Mouse (Mus musculus) adrenal gland, postnatal 10 days (tissue): ENCODE measurements around the gene Prmt7. TPM values are rescaled to one million over a fixed set of nuclear protein-coding genes. Genes with fewer than 3 reads are reported as not detected.
"Not testable (repeated sequence)": the region's sequence is repeated elsewhere in the genome, so short reads cannot be mapped to it uniquely, and the experiment has no call there.

Source experiments
- DNase-seq: peaks from one replicate; pipeline ENCODE4 v3.0.0; 2021; ENCODE audit warnings: mixed read lengths
- long read RNA-seq, 2 experiments: library from polyadenylated mRNA; stranded (forward); transcript quantifications; one replicate each; pipeline ENCODE4 v2.0.0; 2021
- total RNA-seq, 2 experiments: library from RNA; stranded (reverse); gene quantifications; 2 replicates each; pipeline ENCODE4 v1.2.3; 2021

Prmt7 gene
- 10 to 100 TPM; 24.1 to 31.3 TPM for total RNA-seq
- long read RNA-seq, experiment 1, transcript Prmt7-201 (18 exons, 3,472 nt) = major isoform, 84 of 129 reads
- long read RNA-seq, experiment 1, partial matches to known transcripts = 40 of 129 reads
- long read RNA-seq, experiment 1, other reads (novel, unspliced or antisense) = 5 of 129 reads
- long read RNA-seq, experiment 2, transcript Prmt7-201 (18 exons, 3,472 nt) = major isoform, 45 of 74 reads
- long read RNA-seq, experiment 2, partial matches to known transcripts = 23 of 74 reads
- long read RNA-seq, experiment 2, other reads (novel, unspliced or antisense) = 6 of 74 reads

DNA sequence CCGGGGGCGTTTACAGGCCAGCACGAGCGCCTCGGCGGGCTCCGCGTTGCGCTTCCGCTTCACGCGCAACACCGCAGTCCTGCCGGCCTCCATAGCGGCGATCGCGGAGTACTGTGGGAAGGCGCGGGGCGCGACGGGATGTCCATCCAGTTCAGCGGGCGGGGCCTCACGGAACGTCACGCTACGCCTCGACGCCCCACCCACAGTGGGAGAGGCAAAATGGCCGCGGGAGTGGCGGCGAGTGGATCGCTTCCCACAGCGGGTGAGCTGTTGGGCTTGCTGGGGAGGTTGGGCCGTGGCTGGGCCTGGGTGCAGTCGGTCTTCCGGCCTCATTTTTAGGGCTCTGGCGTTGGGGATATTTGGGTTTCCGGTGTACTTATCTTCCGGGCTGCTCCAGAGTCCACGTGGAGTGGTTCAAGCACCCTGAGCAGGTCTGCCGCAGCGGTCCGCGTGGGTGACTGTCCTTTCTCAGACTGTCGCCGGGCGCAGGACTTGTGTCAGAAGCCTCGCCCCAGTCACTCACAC, at the start of gene Prmt7, which contains the start of gene Slc7a6os:
TSS of gene Prmt7 (plus strand) at position 116 of the 525 bp plus-strand sequence.
TSS of gene Slc7a6os (minus strand) at position 115 of the 525 bp plus-strand sequence.
- DNase-seq = peak; percentile 97

DNA sequence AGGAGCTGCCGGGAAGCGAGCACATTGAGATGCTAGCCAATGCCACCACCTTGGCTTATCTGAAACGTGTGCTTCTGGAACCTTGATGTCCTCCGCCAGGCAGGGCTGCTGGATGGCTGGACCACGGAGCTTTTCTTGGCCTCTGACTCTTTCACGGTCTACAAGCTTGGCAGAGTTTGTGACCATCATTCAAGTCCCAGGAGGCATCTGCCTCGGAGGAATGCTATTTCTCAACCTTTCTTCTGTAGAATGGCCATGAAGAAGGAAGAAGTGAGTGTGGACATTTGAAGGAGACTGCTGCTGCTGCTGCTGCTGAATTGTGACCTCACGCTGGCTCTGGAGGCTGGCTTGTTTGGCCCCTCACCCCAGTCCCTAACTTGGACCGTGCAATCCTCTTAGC, 47.5 kb upstream of the Prmt7 start:
- DNase-seq = peak; percentile 51

DNA sequence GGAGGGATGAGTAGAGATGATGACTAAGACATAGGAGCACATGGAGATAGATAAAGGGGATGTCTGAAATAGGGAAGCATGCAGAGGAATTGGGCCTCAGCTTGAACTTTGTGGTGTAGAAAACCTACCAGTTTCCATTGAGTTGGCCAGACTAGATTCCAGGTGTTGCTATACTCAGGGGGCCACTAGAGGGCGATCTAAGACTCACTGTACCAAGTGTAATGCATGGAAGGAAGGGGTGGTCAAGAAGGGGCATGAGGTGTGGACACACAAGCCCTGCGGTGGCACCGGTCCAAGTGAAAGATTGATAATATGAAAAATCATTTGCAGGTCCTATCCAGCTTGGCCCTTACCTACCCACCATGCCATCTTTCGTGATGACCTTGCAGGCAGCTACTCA, 45.3 kb upstream of the Prmt7 start:
- peak; percentile 83 for DNase-seq

DNA sequence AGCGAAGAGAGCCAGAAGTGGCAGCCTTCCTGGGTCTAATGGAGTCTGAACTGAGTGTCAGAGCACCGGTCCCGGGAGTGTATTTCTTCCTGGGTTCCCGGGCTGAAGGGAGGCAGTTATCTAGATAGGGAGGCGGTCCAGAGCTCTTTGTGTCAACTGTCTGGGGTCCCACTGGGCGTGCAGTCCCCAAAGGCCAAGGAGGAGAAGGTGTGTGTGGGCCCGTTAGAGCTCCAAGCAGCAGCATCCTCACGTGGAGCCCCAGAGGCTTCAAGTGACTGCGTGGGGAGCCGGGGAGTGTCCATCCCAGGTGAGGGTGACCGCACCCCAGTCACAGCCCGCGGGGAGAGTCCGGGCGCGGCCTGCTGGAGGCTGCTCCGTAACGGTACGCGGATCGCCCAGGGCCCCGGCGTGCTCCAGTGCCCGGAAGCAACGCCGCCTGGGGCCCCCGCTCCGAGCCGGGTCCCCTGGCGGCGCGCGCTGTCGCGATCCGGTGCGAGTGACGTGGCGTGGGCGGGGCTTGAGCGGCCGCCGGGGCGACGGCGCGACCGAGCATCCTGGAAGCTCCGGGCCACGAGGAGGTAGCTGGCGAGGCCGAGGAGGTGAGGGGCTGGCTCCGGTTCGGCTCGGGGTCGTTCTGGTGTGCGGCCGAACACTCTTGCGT, 42.2 kb upstream of the Prmt7 start, which contains the start of gene Slc7a6:
TSS of gene Slc7a6 (plus strand) at position 502 of the 661 bp plus-strand sequence.
- DNase-seq = peak; percentile 91

DNA sequence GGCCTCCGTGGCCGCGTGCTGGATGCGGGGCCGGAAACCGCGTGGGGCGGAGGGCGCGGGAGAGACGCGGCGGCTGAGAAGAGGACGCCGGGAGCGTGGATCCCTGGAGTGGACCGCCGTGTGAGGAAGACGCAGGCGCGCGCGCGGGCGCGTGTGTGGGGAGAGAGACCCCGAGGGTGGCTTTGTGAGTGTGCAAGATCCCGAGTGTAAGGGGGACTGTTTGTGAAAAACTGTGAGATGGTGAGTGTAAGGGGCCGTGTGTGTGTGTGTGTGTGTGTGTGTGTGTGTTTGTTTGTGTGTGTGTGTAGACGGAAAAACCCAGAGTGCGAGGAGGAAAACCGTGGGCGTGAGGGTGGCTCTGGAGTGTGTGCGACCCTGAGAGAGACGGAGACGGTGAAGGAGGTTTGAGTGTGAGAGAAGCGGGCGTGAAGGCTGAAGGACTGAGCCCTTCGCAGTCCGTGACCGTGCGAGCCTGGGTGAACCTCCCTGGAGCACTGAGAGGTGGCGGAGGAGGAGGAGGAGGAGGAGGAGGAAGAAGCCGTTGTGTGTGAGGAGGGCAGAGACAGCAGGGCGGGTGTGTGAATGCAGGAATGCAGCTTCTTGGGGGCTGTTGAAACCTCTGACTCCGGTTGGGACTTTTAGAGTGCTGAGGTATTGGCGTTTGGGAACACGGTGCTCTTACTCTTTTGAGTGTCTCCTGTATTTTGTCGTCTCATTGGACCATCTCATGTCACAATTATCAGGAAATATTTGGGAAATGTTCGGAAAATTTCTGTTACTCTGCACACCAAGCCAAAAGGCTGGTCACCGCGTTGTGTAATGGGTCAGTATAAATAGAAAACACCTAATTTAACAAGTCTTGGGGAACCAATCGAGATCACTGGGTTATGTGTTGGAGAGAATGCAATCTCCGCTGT, 41.5 kb upstream of the Prmt7 start:
- DNase-seq = peak; percentile 54

DNA sequence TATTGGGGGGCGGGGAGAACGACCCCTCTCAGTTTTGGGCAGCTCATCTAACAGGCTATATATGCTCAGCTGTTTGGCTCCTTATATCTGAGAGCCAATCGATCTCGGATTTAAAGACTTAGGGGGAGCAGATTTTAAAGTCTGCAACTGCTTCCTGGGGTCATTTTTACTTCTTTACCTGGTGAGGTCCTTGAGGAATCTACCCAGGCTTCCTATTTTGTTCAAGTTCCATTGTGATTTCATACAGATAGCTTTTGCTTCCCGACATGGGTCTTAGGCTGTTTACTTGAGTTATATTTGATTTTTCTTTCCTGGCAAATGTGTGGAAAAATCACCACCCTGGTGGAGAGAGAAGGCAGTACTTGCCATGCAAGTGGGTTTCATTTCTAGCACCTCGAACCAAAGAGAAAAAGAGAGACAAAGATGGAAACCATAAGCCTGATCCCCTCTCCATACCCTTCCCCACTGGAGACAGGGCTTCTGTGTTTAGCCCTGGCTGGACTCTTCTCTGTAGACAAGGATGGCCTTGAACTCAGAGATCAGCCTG, 40.7 kb upstream of the Prmt7 start:
- DNase-seq = no peak

DNA sequence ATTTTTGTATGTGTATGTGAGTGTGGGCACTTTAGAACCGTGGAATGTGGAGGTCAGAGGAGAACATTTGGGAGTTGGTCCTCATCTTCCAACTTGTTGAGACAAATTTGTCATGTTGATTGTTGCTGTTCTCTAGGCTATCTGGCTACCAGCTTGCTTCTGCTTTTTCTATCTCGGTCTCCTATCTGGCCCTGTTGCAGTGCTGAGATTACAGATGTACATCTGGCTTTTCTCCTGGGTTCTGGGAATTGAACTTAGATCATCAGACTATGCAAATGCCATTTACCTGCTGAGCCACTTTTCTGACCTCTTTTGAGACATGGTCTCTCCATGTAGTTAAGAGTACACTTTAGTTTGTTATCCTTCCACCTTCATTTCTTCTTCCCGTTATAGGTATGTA, 37.2 kb upstream of the Prmt7 start:
- DNase-seq = no peak

DNA sequence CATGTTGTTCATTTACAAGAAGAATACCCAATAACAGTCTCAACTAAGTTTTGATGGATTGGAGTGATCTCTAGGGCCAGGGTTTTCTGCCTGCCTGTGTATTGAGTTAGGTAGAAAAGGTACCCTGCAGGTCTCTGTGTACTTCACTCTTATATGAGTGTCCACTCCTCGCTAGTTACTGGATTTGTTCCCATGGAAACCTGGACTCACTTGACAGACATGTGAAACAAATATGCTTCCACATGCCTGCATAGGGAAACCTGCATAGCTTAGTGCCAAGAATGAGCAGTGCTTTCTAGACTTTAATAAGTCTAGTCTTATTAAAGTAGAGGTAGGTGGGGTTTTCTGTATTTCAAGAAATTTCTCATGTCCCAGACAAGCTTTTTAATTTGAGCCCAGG, 33.8 kb upstream of the Prmt7 start:
- DNase-seq = no peak

DNA sequence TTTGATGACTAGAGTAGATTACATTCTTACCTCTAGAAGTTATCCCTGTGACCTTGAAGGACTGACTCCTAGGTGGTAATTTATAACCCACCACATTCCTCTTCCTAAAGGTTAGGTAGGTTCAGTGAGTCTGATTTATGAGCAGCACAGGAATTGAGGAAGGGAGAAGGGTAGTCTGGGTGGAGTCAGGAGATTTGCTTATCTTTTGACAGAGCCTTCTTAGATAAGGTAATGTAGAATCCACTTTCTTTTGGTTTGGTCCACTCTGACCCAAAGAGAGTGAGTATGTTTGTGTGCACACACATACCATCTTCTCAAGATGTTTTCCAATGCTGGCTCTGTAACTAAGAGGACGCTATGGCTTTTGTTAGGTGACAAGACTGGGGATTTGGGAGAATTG, 33.1 kb upstream of the Prmt7 start:
- DNase-seq = no peak

DNA sequence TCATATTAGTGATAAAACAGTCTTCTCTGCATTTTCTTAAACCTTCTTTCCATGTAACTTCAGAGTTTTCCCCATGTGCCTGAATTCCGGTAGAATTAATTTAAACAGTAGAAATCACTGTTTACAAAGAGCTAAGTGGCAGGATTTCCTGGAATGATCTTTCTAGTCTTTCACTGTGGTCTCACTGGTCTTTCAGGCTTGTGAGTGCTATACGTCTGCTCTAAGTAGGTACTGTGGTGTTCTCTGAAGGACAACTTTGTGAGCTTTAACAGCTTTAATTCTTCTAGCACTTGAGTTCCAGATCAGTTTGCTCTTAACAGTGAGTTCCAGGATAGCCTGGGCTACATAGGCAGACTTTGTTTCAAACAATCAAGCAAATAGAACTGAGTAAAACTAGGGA, 32.3 kb upstream of the Prmt7 start:
- DNase-seq = no peak

DNA sequence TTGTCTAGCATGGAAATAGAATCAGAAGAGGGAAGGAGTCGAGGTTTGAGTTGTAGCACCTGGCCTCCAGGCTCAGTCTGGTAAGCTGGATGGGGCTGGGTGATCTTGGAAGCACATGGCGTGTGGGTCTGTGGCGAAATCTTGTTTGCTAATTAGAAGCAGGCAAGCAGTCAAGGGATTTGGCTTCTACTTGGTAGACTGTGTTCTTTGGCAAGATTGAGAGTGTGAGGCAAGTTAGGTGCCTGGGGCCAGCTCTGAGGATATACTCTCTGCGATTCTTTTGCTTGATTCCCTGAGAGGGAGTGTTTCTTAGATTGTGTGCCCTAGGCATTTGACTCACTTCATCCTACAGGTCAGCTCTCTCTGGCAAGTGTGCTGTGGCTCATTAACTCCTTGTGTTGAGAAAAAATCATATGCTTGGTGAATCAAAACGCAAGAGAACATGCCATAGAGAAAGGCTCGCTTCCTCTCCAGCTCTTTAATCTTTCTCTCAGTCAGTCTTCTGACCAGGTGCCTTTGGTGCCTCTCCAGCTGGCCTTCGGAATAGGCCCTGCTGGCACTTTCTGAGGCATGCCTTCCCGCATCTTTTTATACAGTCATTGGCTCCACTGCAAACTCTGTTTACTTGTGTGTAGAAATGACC, 25.0 kb upstream of the Prmt7 start:
- peak; percentile 55 for DNase-seq

DNA sequence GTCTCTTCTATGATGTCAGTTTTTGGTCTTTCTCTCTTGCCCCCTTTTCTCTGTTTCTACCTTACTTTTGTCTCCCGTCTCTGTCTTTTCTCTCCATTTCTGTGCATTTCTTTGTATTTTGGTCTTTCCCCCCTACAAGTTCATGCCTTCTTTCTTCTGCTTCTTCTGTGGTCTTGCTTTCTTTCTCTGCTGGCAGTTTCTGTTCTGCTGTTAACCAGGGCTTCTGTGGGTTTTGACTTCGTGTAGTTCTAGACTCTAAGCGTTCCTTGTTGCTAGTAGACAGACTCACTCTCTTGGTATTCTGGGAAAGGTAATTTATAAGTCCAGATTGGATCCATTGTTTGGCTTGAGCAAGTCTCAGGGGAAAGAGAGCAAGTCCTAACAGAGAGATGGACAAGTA, 24.3 kb upstream of the Prmt7 start:
- no peak for DNase-seq

DNA sequence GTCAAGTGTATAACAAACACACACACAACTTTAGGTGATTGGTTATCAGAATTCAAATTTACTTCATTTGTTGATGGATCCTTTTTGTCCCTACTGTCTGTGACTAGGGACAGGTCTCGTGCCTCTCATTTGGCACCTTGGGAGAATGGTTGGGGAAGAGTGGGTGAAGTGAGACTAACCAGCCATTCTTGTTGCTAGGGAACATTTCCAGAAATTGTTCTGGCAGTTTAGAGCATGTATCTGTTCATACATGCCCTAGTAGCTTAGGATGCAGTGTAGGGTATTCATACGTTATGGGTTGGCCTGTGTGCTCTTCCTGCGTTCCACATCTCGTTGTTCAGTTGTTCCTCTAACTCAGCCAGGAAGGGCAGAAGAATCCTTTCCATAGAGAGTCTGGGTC, 21.6 kb upstream of the Prmt7 start:
- DNase-seq = no peak

DNA sequence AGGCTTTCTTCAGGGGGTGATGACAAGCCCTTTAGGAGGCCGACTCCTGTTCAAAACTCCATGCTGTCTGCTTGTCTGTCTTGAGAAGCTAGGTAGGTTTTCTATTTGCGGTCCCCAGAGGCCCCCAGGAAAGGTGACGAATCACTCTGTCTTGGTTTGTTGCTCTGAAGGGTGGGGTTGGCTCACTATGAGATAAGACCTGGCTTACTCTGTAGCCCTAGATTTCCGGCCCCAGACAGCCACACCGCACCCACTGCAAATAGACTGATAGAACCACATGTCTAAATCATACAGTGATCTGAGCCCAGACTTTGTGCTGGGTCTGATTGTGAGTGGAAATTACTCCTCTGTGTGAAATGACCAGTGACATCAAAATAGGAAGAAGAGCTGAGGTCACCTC, 19.1 kb upstream of the Prmt7 start:
- DNase-seq = no peak

DNA sequence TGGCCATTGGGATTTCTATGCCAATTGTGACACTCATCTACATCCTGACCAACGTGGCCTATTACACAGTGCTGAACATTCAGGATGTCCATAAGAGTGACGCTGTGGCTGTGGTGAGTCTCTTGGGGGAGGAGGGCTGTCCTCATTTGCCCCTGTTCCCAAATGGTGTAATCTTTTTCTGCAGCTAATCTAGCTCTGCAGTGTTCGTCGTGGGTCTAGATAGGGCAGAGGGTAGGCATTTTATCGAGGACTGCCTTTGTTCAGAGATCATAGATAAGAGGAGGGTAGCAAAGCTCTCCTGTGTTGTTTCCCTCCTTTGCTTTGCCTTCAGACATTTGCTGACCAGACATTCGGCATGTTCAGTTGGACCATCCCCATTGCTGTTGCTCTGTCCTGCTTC, 17.6 kb upstream of the Prmt7 start:
- DNase-seq = no peak

DNA sequence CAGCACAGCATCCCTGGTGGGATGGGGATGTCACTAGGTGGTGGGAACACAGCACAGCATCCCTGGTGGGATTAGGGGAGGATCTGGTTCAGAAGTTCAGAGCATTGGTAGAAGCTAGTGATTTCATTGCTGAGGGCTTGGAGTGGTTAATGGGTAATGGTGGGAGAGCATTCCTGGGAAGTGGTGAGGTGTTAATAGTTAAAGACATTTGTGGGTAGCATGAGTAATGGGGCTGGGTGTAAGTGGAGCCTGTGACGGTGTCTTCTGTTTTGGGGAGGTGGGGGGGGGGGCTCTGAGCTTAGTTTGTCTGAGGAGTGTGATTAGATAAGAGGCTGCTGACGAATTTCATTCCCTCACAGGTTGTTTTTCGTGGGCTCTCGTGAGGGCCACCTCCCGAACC, 16.7 kb upstream of the Prmt7 start:
- no peak for DNase-seq

DNA sequence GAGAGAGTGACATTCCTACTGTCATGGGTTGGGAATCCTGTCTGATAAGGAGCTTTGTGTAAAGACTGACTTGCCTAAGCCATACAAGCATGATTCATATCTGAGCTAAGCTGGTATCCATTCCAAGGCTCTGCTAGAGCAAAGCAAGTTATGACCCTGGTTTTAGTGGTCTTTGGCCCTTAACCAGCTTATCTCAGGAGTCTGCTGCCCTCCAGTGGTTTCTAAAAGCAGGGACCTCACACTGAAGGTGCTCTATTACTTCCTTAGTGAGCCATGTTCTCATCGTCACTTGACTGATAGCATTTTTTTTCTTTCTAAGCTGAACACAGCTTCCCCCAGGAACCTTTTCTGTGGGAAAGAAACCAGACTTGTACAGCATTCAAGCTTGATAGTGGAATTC, 12.0 kb upstream of the Prmt7 start:
- DNase-seq = peak; percentile 64

DNA sequence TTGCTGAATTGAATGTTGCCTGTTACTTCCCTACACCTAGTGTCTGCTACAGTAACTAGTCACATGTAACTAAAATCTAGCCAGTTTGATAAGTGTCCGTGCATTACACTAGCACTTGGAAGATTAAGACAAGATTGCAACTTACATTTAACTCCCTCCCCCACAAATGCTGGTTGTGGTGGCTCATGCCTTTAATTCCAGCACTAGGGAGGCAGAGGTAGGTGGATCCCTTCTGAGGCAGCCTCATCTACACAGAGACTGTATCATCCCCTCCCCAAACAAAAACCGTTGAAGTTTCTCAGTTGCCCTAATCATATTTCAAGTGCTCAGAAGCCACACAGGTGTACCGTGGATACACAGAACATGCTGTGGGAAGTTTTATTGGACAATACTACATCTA, 11.1 kb upstream of the Prmt7 start:
- DNase-seq = not testable (repeated sequence)

DNA sequence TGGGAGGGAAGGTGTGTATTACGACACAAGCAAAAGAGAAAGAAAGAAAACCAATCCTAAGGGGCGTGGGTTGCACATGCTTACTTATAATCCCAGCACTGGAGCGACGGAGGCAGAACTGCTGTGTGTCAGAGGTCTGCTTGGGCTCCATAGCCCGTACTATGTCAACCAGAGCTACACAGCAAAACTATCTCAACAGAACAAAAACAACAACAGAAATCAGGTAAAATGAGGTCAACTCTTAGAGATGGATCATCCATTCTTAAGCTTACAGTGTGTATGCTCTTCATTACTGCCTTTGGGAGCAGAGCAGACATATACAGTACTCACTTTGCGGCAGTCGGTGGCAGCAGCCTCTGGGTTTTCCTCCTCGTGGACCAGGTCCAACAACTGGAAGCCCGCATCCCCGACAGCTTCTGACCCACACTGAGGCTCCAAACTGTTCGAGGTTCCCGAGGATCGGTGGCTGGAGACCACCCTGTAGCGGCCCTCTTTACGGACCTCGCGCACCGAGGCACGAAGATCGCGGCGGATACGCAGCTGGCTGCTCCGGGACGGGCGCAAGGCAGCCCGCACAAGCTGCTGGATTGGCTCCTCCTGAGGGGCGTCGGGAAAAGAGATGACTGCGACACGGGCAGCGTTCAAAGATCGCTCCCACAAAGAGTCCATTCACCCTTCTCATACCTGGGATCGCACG, 553 bp upstream of the Prmt7 start:
- DNase-seq = peak; percentile 17

DNA sequence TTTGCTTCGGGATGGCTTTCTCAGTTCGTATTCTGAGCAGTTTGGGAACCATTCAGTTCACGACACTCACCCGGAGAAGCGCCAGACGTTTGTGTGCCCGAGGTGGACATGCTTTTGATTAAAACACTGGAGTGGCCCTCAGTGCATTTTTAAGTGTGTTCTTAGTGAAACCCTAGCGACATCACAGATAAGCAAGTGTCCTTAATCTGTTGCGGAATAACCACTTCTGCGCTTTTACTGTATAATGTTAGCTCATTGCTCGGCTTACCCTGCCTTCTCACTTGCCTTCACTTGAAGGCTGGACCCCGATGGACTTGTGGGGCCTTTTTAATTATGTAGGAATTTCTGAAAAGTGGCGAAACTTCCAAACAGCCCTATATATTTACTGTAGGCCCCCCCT, 685 bp downstream of the Prmt7 start:
- DNase-seq = no peak

DNA sequence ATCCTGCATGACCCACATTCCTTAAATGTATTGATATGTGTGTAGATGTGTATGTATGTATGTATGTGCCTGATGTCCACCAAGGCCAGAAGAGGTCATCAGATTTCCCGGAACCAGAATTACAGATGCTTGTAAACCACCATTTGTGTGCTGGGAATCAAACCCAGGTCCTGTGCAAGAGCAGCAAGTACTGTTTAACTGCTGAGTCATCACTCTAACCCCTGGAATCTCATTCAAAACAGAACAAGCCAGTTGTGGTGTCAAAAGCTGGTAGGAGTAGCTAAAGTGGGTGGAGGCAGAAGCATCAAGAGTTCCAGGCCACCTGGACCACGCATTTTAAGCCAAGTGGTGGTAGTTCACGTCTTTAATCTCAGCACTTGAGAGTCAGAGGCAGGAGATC, 3.2 kb downstream of the Prmt7 start:
- no peak for DNase-seq
